Mouse (Mus musculus) CH12.LX (cell line): ENCODE measurements around the gene Bicd1. TPM values are rescaled to one million over a fixed set of nuclear protein-coding genes. Genes with fewer than 3 reads are reported as not detected.

Source experiments
- DNase-seq: peaks from one replicate; pipeline ENCODE4 v3.0.0-alpha.2; 2013; ENCODE audit errors: extremely low read depth
- H3K27ac ChIP-seq: 2 replicates; pipeline ENCODE4 v1.5.1; 2012; ENCODE audit warnings: low read depth, mild to moderate bottlenecking, control low read depth, moderate library complexity; ENCODE audit not compliant: insufficient read depth
- H3K27me3 ChIP-seq: replicated peaks from 2 replicates; pipeline ENCODE3; 2012; ENCODE audit warnings: inconsistent platforms
- H3K36me3 ChIP-seq, 2 experiments: replicated peaks in 1 of 2; 2 replicates each; pipeline versions ENCODE3 to v1.6.1; 2012; ENCODE audit warnings: inconsistent platforms in 1 of 2, low read length in 1 of 2, mild to moderate bottlenecking in 1 of 2, mixed read lengths in 1 of 2, moderate library complexity in 1 of 2; ENCODE audit not compliant: control insufficient read depth in 1 of 2, insufficient read depth in 1 of 2
- H3K4me1 ChIP-seq, 2 experiments: 2 replicates each; pipeline ENCODE4 v1.6.1; 2012; ENCODE audit warnings: inconsistent platforms in 1 of 2, moderate library complexity in 1 of 2; ENCODE audit not compliant: insufficient read depth in 2 of 2, control insufficient read depth in 1 of 2
- H3K4me2 ChIP-seq: 2 replicates; pipeline ENCODE4 v1.6.1; 2012; ENCODE audit warnings: low read depth, mild to moderate bottlenecking, control low read depth; ENCODE audit not compliant: poor library complexity, insufficient read depth, severe bottlenecking
- H3K4me3 ChIP-seq, 3 experiments: fragments of 150-350 bp in 1 of 3; sonication (generic) in 1 of 3; replicated peaks in 1 of 3; 2 replicates each; pipeline versions ENCODE3 to v1.5.1; 2011 to 2012; ENCODE audit warnings: low read depth in 2 of 3, low read length in 2 of 3, mild to moderate bottlenecking in 2 of 3, moderate library complexity in 2 of 3, control low read depth in 1 of 3, improper control_type of control experiment in 1 of 3, inconsistent platforms in 1 of 3, mixed read lengths in 1 of 3; ENCODE audit not compliant: poor library complexity in 1 of 3
- H3K79me2 ChIP-seq: replicated peaks from 2 replicates; pipeline ENCODE4 v1.6.1; 2012; ENCODE audit warnings: mild to moderate bottlenecking, moderate library complexity; ENCODE audit not compliant: control insufficient read depth, poor library complexity, insufficient read depth, severe bottlenecking; ENCODE audit errors: extremely low read depth
- H3K9ac ChIP-seq: 2 replicates; pipeline ENCODE4 v1.6.1; 2012; ENCODE audit warnings: low read depth, mild to moderate bottlenecking, control low read depth, moderate library complexity; ENCODE audit not compliant: insufficient read depth
- H3K9me3 ChIP-seq: replicated peaks from 2 replicates; pipeline ENCODE3; 2012; ENCODE audit warnings: low read length, inconsistent platforms, mixed read lengths
- BHLHE40 ChIP-seq: IDR thresholded peaks from 2 replicates; pipeline ENCODE4 v1.6.1; 2011; ENCODE audit warnings: mild to moderate bottlenecking, low read depth, low read length, improper control_type of control experiment
- CHD1 ChIP-seq: IDR thresholded peaks from 2 replicates; pipeline ENCODE4 v1.6.1; 2012; ENCODE audit warnings: low read depth, low read length, improper control_type of control experiment, inconsistent platforms
- CHD2 ChIP-seq: IDR thresholded peaks from 2 replicates; pipeline ENCODE4 v1.6.1; 2011; ENCODE audit warnings: low read length, improper control_type of control experiment
- CTCF ChIP-seq, 2 experiments: IDR thresholded peaks in 1 of 2; conservative IDR thresholded peaks in 1 of 2; 2 replicates each; pipeline ENCODE4 v1.5.1; 2011 to 2012; ENCODE audit warnings: low read depth in 2 of 2, low read length in 2 of 2, improper control_type of control experiment in 1 of 2, inconsistent platforms in 1 of 2, mild to moderate bottlenecking in 1 of 2, moderate library complexity in 1 of 2
- E2F4 ChIP-seq: IDR thresholded peaks from 2 replicates; pipeline ENCODE4 v1.6.1; 2011; ENCODE audit warnings: low read depth, low read length, improper control_type of control experiment; ENCODE audit not compliant: insufficient replicate concordance
- ELF1 ChIP-seq: IDR thresholded peaks from 2 replicates; pipeline ENCODE4 v1.6.1; 2014; ENCODE audit warnings: low read depth, mild to moderate bottlenecking, inconsistent platforms, low read length, improper control_type of control experiment
- ETS1 ChIP-seq: conservative IDR thresholded peaks from 2 replicates; pipeline ENCODE4 v1.6.1; 2012; ENCODE audit warnings: low read depth, mild to moderate bottlenecking, inconsistent platforms, low read length, improper control_type of control experiment, moderate library complexity
- GABPA ChIP-seq: IDR thresholded peaks from 2 replicates; pipeline ENCODE4 v1.6.1; 2012; ENCODE audit warnings: low read depth, low read length, improper control_type of control experiment, inconsistent platforms; ENCODE audit not compliant: insufficient replicate concordance
- HCFC1 ChIP-seq: IDR thresholded peaks from 2 replicates; pipeline ENCODE4 v1.6.1; 2012; ENCODE audit warnings: low read depth, mild to moderate bottlenecking, inconsistent platforms, low read length, improper control_type of control experiment
- JUN ChIP-seq: IDR thresholded peaks from 2 replicates; pipeline ENCODE4 v1.6.1; 2011; ENCODE audit warnings: low read depth, mild to moderate bottlenecking, low read length, improper control_type of control experiment, moderate library complexity; ENCODE audit not compliant: insufficient read depth
- JUND ChIP-seq: conservative IDR thresholded peaks from 2 replicates; pipeline ENCODE4 v1.6.1; 2011; ENCODE audit warnings: low read depth, low read length, improper control_type of control experiment
- KAT2A ChIP-seq: IDR thresholded peaks from 2 replicates; pipeline ENCODE4 v1.6.1; 2012; ENCODE audit warnings: low read length, improper control_type of control experiment, inconsistent platforms; ENCODE audit not compliant: insufficient replicate concordance
- MAFK ChIP-seq: IDR thresholded peaks from 2 replicates; pipeline ENCODE4 v1.6.1; 2011; ENCODE audit warnings: low read length, improper control_type of control experiment; ENCODE audit not compliant: insufficient replicate concordance
- MAX ChIP-seq: IDR thresholded peaks from 2 replicates; pipeline ENCODE4 v1.6.1; 2011; ENCODE audit warnings: low read length, improper control_type of control experiment
- MAZ ChIP-seq: IDR thresholded peaks from 2 replicates; pipeline ENCODE4 v1.6.1; 2012; ENCODE audit warnings: low read depth, mild to moderate bottlenecking, inconsistent platforms, low read length, improper control_type of control experiment, moderate library complexity
- MXI1 ChIP-seq: IDR thresholded peaks from 2 replicates; pipeline ENCODE4 v1.6.1; 2011; ENCODE audit warnings: mild to moderate bottlenecking, low read depth, low read length, improper control_type of control experiment
- MYC ChIP-seq: IDR thresholded peaks from 2 replicates; pipeline ENCODE4 v1.6.1; 2011; ENCODE audit warnings: low read depth, mild to moderate bottlenecking, improper control_type of control experiment, low read length
- NELFE ChIP-seq: IDR thresholded peaks from 2 replicates; pipeline ENCODE4 v1.6.1; 2011; ENCODE audit warnings: low read depth, low read length, improper control_type of control experiment
- NRF1 ChIP-seq: IDR thresholded peaks from 2 replicates; pipeline ENCODE4 v1.6.1; 2014; ENCODE audit warnings: low read depth, mild to moderate bottlenecking, inconsistent platforms, low read length, improper control_type of control experiment, moderate library complexity
- PAX5 ChIP-seq: IDR thresholded peaks from 2 replicates; pipeline ENCODE4 v1.6.1; 2012; ENCODE audit warnings: low read length, inconsistent platforms, mixed read lengths
- POLR2A ChIP-seq: IDR thresholded peaks from 2 replicates; pipeline ENCODE4 v1.6.1; 2011; ENCODE audit warnings: low read depth, mild to moderate bottlenecking, improper control_type of control experiment, low read length
- RAD21 ChIP-seq: IDR thresholded peaks from 2 replicates; pipeline ENCODE4 v1.6.1; 2011; ENCODE audit warnings: low read depth, mild to moderate bottlenecking, low read length, improper control_type of control experiment, moderate library complexity
- RCOR1 ChIP-seq: conservative IDR thresholded peaks from 2 replicates; pipeline ENCODE4 v1.6.1; 2012; ENCODE audit warnings: low read depth, mild to moderate bottlenecking, inconsistent platforms, low read length, improper control_type of control experiment
- SMC3 ChIP-seq: IDR thresholded peaks from 2 replicates; pipeline ENCODE4 v1.6.1; 2011; ENCODE audit warnings: low read depth, low read length, improper control_type of control experiment
- TBP ChIP-seq: conservative IDR thresholded peaks from 2 replicates; pipeline ENCODE4 v1.6.1; 2011; ENCODE audit warnings: low read depth, low read length, improper control_type of control experiment
- UBTF ChIP-seq: IDR thresholded peaks from 2 replicates; pipeline ENCODE4 v1.6.1; 2012; ENCODE audit warnings: low read depth, mild to moderate bottlenecking, inconsistent platforms, low read length, improper control_type of control experiment, moderate library complexity
- USF2 ChIP-seq: conservative IDR thresholded peaks from 2 replicates; pipeline ENCODE4 v1.6.1; 2011; ENCODE audit warnings: low read depth, low read length, improper control_type of control experiment
- ZC3H11A ChIP-seq: IDR thresholded peaks from 2 replicates; pipeline ENCODE4 v1.6.1; 2012; ENCODE audit warnings: low read depth, mild to moderate bottlenecking, inconsistent platforms, low read length, improper control_type of control experiment
- ZKSCAN1 ChIP-seq: IDR thresholded peaks from 2 replicates; pipeline ENCODE4 v1.6.1; 2012; ENCODE audit warnings: low read depth, inconsistent platforms, low read length, improper control_type of control experiment, borderline replicate concordance
- ZNF384 ChIP-seq: IDR thresholded peaks from 2 replicates; pipeline ENCODE4 v1.6.1; 2012; ENCODE audit warnings: low read depth, low read length, improper control_type of control experiment, inconsistent platforms
- dilution Hi-C: fragments of 300-500 bp; cut with MboI; formaldehyde crosslinking; loops from 2 replicates; pipeline ENCODE4 v1.14.3; 2020; ENCODE audit warnings: low sequenced_read_pairs; ENCODE audit not compliant: extremely low pct_unique_long_range_greater_than_20kb, extremely low pct_ligation_motif_present
- in situ Hi-C: fragments of 300-500 bp; cut with MboI; formaldehyde crosslinking; loops from 3 replicates; pipeline ENCODE4 v1.14.3; 2019; ENCODE audit warnings: low sequenced_read_pairs, low pct_ligation_motif_present, low pct_unique_long_range_greater_than_20kb, mixed read lengths
- polyA plus RNA-seq: library from polyadenylated mRNA; unstranded; fragments of >175 nt; gene quantifications from 2 replicates; pipeline ENCODE4 v1.2.1, GENCODE M21; 2012; ENCODE audit warnings: low read depth; ENCODE audit not compliant: insufficient read length
- total RNA-seq, 2 experiments: library from RNA; depleted of rRNA; stranded (reverse); fragments of 300-350 nt in 1 of 2; fragments of >200 nt in 1 of 2; gene quantifications; 2 replicates each; pipeline ENCODE4 v1.2.3; 2012 to 2014

Gene Bicd1
- total and polyA plus RNA-seq, 3 experiments, result 0.11 TPM; not detected in 2

DNA sequence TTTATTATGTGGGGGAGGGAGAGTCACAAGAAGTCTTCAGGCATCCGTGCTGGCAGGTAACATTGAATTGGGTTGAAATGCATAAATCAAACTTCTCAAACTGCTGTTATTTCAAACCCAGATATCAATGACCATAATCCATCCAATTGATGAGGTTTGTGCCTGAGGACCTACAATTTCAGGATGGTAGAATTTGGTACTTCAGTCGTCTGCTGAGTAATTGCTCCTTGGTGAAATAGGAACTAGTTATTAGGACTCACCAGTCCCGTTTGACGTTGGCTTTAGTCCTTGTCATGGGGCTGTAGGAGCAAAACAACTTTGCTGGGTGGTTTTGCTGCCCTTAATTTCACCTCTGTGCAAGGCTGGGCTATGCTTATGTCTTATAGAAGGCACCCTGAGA is 1.2 kb downstream of the Bicd1 start:
- DNase-seq, result no peak
- in situ Hi-C loops (no loop called here), dilution Hi-C loops (no loop called here)
- Histone ChIP-seq H3K27me3 (no peaks in the 10 kb centered on the region), H3K4me1 (no peaks in the 10 kb centered on the region), H3K79me2 (no peaks in the 10 kb centered on the region), H3K4me2 (no peak overlapping the region), H3K36me3 (no peaks in the 10 kb centered on the region), H3K9me3 (no peaks in the 10 kb centered on the region), H3K4me3 (no peak overlapping the region), H3K27ac (no peak overlapping the region), H3K9ac (no peak overlapping the region)
- TF ChIP-seq USF2 (no peak), E2F4 (no peak), NELFE (no peak), HCFC1 (no peak), MAZ (no peak), UBTF (no peak), JUND (no peak), MAFK (no peak)

DNA sequence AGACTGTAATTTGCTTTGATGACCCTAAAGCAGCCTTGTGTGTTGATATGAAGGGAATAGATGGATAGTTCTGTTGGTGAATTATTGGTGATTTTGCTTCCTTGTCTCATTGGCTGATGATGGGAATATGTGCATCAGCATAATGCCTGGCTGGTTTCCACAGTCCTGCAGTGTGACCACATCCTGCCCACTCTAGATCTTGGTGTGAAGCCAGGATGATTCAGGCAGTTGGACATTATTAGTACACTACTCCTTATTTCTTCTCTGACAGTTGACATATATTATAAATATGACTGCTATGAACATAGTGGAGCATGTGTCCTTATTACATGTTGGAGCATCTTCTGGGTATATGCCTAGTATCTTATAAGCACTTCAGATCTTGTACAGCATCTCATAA is 4.6 kb downstream of the Bicd1 start:
- no peaks in the 10 kb centered on the region for H3K4me1 ChIP-seq
- H3K9me3 ChIP-seq, result no peaks in the 10 kb centered on the region
- no peak overlapping the region for H3K4me3 ChIP-seq

DNA sequence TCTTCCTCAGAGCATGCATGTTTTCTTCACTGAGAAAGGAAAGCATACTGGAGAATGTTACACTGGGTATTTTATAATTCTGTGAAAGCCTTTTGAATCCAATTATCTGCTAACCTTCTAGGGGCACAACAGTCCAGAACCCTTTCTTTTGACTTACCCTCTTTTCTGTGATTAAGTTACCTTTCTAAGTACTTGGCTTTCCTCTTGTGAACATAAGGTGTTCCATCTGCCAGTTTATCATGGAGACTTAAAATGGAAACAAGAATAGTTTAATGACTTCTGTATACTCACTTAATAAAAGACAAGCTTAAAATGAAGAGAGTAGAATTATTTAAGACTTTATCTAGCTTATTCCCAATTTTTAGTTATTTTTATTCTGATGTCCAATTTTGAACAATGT is 16.1 kb downstream of the Bicd1 start:
- dilution Hi-C loops (no loop called here), in situ Hi-C loops (no loop called here)
- Histone ChIP-seq H3K9me3 (no peaks in the 10 kb centered on the region), H3K79me2 (no peaks in the 10 kb centered on the region), H3K27ac (no peak overlapping the region), H3K9ac (no peak overlapping the region), H3K4me3 (no peak overlapping the region), H3K36me3 (no peaks in the 10 kb centered on the region), H3K27me3 (no peaks in the 10 kb centered on the region), H3K4me2 (no peak overlapping the region), H3K4me1 (no peaks in the 10 kb centered on the region)
- DNase-seq, result no peak
- TF ChIP-seq POLR2A (no peak), CHD1 (no peak), BHLHE40 (no peak), USF2 (no peak), RAD21 (no peak), GABPA (no peak), MXI1 (no peak), ZKSCAN1 (no peak), JUND (no peak), NELFE (no peak), JUN (no peak), ELF1 (no peak), MAX (no peak), E2F4 (no peak), KAT2A (no peak), PAX5 (no peak), SMC3 (no peak)

More for the DNA sequence above, 4.6 kb downstream of the Bicd1 start:
- no peaks in the 10 kb centered on the region for H3K27me3 ChIP-seq
- no peaks in the 10 kb centered on the region for H3K36me3 ChIP-seq
- in situ Hi-C loops, result no loop called here
- dilution Hi-C loops, result no loop called here
- no peak overlapping the region for H3K27ac ChIP-seq
- no peak overlapping the region for H3K9ac ChIP-seq
- H3K4me2 ChIP-seq, result no peak overlapping the region
- TF ChIP-seq ZNF384 (no peak), NELFE (no peak), NRF1 (no peak), MAZ (no peak), USF2 (no peak), MYC (no peak), ELF1 (no peak), MAX (no peak), CHD2 (no peak), BHLHE40 (no peak), CTCF (conservative IDR thresholded peaks at IDR 0.05 in 1 of 2, IDR thresholded peaks at IDR 0.05 in 1 of 2; ENCODE audit: low read depth in 2 of 2, low read length in 2 of 2) (no peak), POLR2A (no peak), UBTF (no peak), ETS1 (no peak), TBP (no peak), MAFK (no peak), PAX5 (no peak), RCOR1 (no peak), ZC3H11A (no peak)
- DNase-seq, result no peak
- no peaks in the 10 kb centered on the region for H3K79me2 ChIP-seq
